ENCODE assay signal across 12 mouse cellular contexts in genomic region chr19:49855481-49856035, GRCm38 (mm10).
DNase-seq lines count a peak whose midpoint lies in the region; ATAC-seq and TF ChIP-seq lines count a peak whose summit lies in the region.
"Had no signal": no experiment of that assay in that cellular context is flagged by ENCODE, and none has a peak within 500 bp of the region (broad histone marks: within the 10 kb centered on the region; RNA-seq: fewer than 3 reads in every experiment).

No protein-coding gene starts in this region.

- H3K27ac ChIP-seq in forebrain, postnatal 0 days (ENCODE audit: low read depth, low read length): no peak overlapping the region
- H3K27ac ChIP-seq in forebrain, embryonic 16.5 days (ENCODE audit: low read length): no peak overlapping the region
- no peak overlapping the region for H3K27ac ChIP-seq in neural tube, embryonic 14.5 days (ENCODE audit: low read depth, low read length)
- no peak overlapping the region for H3K27ac ChIP-seq in hindbrain, embryonic 13.5 days

- TF ChIP-seq CTCF in forebrain, postnatal 0 days (IDR thresholded peaks at IDR 0.05; ENCODE audit: low read depth): no peak

- no peaks in the 10 kb centered on the region for H3K9me3 ChIP-seq in forebrain, postnatal 0 days (ENCODE audit: low read length)
- H3K9me3 ChIP-seq in forebrain, embryonic 16.5 days (ENCODE audit: control insufficient read depth, low read length): no peaks in the 10 kb centered on the region
- no peaks in the 10 kb centered on the region for H3K9me3 ChIP-seq in neural tube, embryonic 14.5 days (ENCODE audit: control insufficient read depth, low read length)
- H3K9me3 ChIP-seq in hindbrain, embryonic 13.5 days: no peaks in the 10 kb centered on the region

- H3K27me3 ChIP-seq in forebrain, postnatal 0 days (ENCODE audit: insufficient read depth, low read length): no peaks in the 10 kb centered on the region
- H3K27me3 ChIP-seq in forebrain, embryonic 16.5 days (replicated peaks; ENCODE audit: control insufficient read depth, insufficient read depth, low read length): no peaks in the 10 kb centered on the region
- H3K27me3 ChIP-seq in neural tube, embryonic 14.5 days (ENCODE audit: control insufficient read depth, insufficient read depth, low read length): no peaks in the 10 kb centered on the region
- no peaks in the 10 kb centered on the region for H3K27me3 ChIP-seq in hindbrain, embryonic 13.5 days

- peak; percentile 34 for DNase-seq in forebrain, postnatal 0 days
- no peak for DNase-seq in neural tube, embryonic 10.5 days (ENCODE audit: extremely low spot score, low spot score)
- peak; percentile 82 for DNase-seq in retina, embryonic 14.5 days (ENCODE audit: low spot score)
- no peak for DNase-seq in ovary, postnatal 14 days (ENCODE audit: low spot score)
- DNase-seq: cerebellum, adult 9-10 months; kidney, adult 8-10 months; liver, postnatal 0 days; right cerebral cortex, postnatal 4 days had no signal

- peak; percentile 29 for ATAC-seq in forebrain, postnatal 0 days
- ATAC-seq in forebrain, embryonic 16.5 days: no peak
- 0 out of 2 replicates have a peak, but pooled peaks have one; percentile 49 for ATAC-seq in neural tube, embryonic 14.5 days (ENCODE audit: low read depth)
- ATAC-seq in hindbrain, embryonic 13.5 days (ENCODE audit: low FRiP score): peak; percentile 79; the same call in 1 of the 2 replicates
- no peak for ATAC-seq in inflammation-experienced regulatory T-cells, adult 6 months
- ATAC-seq: liver, postnatal 0 days had no signal

- H3K4me3 ChIP-seq in forebrain, postnatal 0 days (ENCODE audit: low read depth, low read length): no peak overlapping the region
- H3K4me3 ChIP-seq in forebrain, embryonic 16.5 days (replicated peaks; ENCODE audit: low read length): no peak overlapping the region
- H3K4me3 ChIP-seq in neural tube, embryonic 14.5 days (ENCODE audit: low read depth, low read length): no peak overlapping the region
- no peak overlapping the region for H3K4me3 ChIP-seq in hindbrain, embryonic 13.5 days

- no peaks in the 10 kb centered on the region for H3K36me3 ChIP-seq in forebrain, postnatal 0 days (ENCODE audit: insufficient read depth)
- H3K36me3 ChIP-seq in forebrain, embryonic 16.5 days (ENCODE audit: control insufficient read depth, insufficient read depth): no peaks in the 10 kb centered on the region
- no peaks in the 10 kb centered on the region for H3K36me3 ChIP-seq in neural tube, embryonic 14.5 days (ENCODE audit: control insufficient read depth, insufficient read depth, low read length)
- H3K36me3 ChIP-seq in hindbrain, embryonic 13.5 days: no peaks in the 10 kb centered on the region

- WGBS in forebrain, postnatal 0 days: 16% methylated on average over 9 of the region's 9 CpGs
- 9% methylated on average over 9 of the region's 9 CpGs for WGBS in forebrain, embryonic 16.5 days
- 23% methylated on average over 9 of the region's 9 CpGs for WGBS in neural tube, embryonic 14.5 days
- WGBS in hindbrain, embryonic 13.5 days: 49% methylated on average over 9 of the region's 9 CpGs

- H3K4me2 ChIP-seq in forebrain, postnatal 0 days (ENCODE audit: low read depth): no peak overlapping the region
- H3K4me2 ChIP-seq in forebrain, embryonic 16.5 days (ENCODE audit: low read length): no peak overlapping the region; the same call in 1 of the 2 replicates
- H3K4me2 ChIP-seq in neural tube, embryonic 14.5 days (ENCODE audit: low read depth, low read length): no peak overlapping the region
- H3K4me2 ChIP-seq in hindbrain, embryonic 13.5 days: no peak overlapping the region

- H3K4me1 ChIP-seq in forebrain, postnatal 0 days (ENCODE audit: insufficient read depth): no peaks in the 10 kb centered on the region
- no peaks in the 10 kb centered on the region for H3K4me1 ChIP-seq in forebrain, embryonic 16.5 days (replicated peaks; ENCODE audit: control insufficient read depth, insufficient read depth, low read length)
- no peaks in the 10 kb centered on the region for H3K4me1 ChIP-seq in neural tube, embryonic 14.5 days (ENCODE audit: control insufficient read depth, insufficient read depth, low read length)
- H3K4me1 ChIP-seq in hindbrain, embryonic 13.5 days (replicated peaks): 0 out of 2 replicates have a peak, but pooled peaks cover 4% of the 10 kb centered on the region

- no peak overlapping the region for H3K9ac ChIP-seq in forebrain, postnatal 0 days
- H3K9ac ChIP-seq in forebrain, embryonic 16.5 days (replicated peaks; ENCODE audit: low read depth, low read length): no peak overlapping the region
- no peak overlapping the region for H3K9ac ChIP-seq in neural tube, embryonic 14.5 days (replicated peaks; ENCODE audit: low read depth, low read length)
- no peak overlapping the region for H3K9ac ChIP-seq in hindbrain, embryonic 13.5 days
- H3K9ac ChIP-seq: liver, postnatal 0 days had no signal

Comparison
In these comparisons a context has a peak if more than half of its experiments do, and no peak if none do; other contexts are left out.
1. ATAC-seq: peak in forebrain, postnatal 0 days (single experiment), neural tube, embryonic 14.5 days (single experiment) and hindbrain, embryonic 13.5 days (single experiment); none in forebrain, embryonic 16.5 days (single experiment) and inflammation-experienced regulatory T-cells, adult 6 months (single experiment).
2. DNase-seq: peak in forebrain, postnatal 0 days (single experiment) and retina, embryonic 14.5 days (single experiment); none in neural tube, embryonic 10.5 days (single experiment) and ovary, postnatal 14 days (single experiment).